Mouse (Mus musculus) heart, postnatal 10 days (tissue): ENCODE results near the gene Macrod1. TPM values are rescaled to one million over a fixed set of nuclear protein-coding genes. Genes with fewer than 3 reads are reported as not detected.

ENCODE experiments used
- DNase-seq, 2 experiments: peaks; one replicate each; pipeline ENCODE4 v3.0.0; 2021
- intact Hi-C: fragments of 180-260 bp; cut with DNase I; formaldehyde crosslinking; loops from one replicate; pipeline ENCODE4 v1.15.1; 2025
- total RNA-seq, 2 experiments: library from RNA; stranded (reverse); gene quantifications; 2 replicates each; pipeline ENCODE4 v1.2.3; 2021

Gene Macrod1
- total RNA-seq, 2 experiments from 2014 or later, result 168 to 172 TPM

- peak in 1 of 2 experiments; percentile 47 for DNase-seq
- intact Hi-C loops, result no loop called here
Measured at GRCm38 (mm10) chr19:7108114-7108905, 51.7 kb downstream of the Macrod1 start.

- DNase-seq, result no peak
- intact Hi-C loops, result no loop called here
Measured at GRCm38 (mm10) chr19:7110097-7110496, 53.5 kb downstream of the Macrod1 start.

GRCm38 (mm10) chr19:7110875-7111274 is 54.3 kb downstream of the Macrod1 start:
- intact Hi-C loops, result no loop called here
- no peak for DNase-seq

GRCm38 (mm10) chr19:7111309-7111708 is 54.7 kb downstream of the Macrod1 start:
- DNase-seq, result no peak
- intact Hi-C loops, result no loop called here

GRCm38 (mm10) chr19:7111710-7112109 is 55.1 kb downstream of the Macrod1 start:
- intact Hi-C loops, result no loop called here
- DNase-seq, result no peak

GRCm38 (mm10) chr19:7112628-7113027 is 56.0 kb downstream of the Macrod1 start:
- no peak for DNase-seq
- intact Hi-C loops, result no loop called here

- intact Hi-C loops, result no loop called here
- DNase-seq, result no peak
Measured at GRCm38 (mm10) chr19:7113574-7113973, 57.0 kb downstream of the Macrod1 start.

- no peak for DNase-seq
- intact Hi-C loops, result no loop called here
Measured at GRCm38 (mm10) chr19:7116038-7116731, 59.6 kb downstream of the Macrod1 start.

GRCm38 (mm10) chr19:7117141-7117540 is 60.5 kb downstream of the Macrod1 start:
- intact Hi-C loops, result no loop called here
- no peak for DNase-seq

- no peak for DNase-seq
Measured at GRCm38 (mm10) chr19:7117653-7118307, 61.2 kb downstream of the Macrod1 start.

GRCm38 (mm10) chr19:7121252-7121651 is 64.6 kb downstream of the Macrod1 start:
- no peak for DNase-seq
- intact Hi-C loops, result no loop called here

More at GRCm38 (mm10) chr19:7117653-7118307, 61.2 kb downstream of the Macrod1 start:
- intact Hi-C loops, result no loop called here

GRCm38 (mm10) chr19:7122277-7122676 is 65.7 kb downstream of the Macrod1 start:
- peak; percentile 79 to 86 for DNase-seq
- intact Hi-C loops, result no loop called here

- intact Hi-C loops, result no loop called here
- DNase-seq, result peak in 1 of 2 experiments; percentile 46
Measured at GRCm38 (mm10) chr19:7122698-7123306, 66.2 kb downstream of the Macrod1 start.

GRCm38 (mm10) chr19:7125526-7126156 is 69.0 kb downstream of the Macrod1 start:
- no peak for DNase-seq
- intact Hi-C loops, result no loop called here

- intact Hi-C loops, result no loop called here
- DNase-seq, result no peak
Measured at GRCm38 (mm10) chr19:7126209-7126608, 69.6 kb downstream of the Macrod1 start.

- DNase-seq, result no peak
- intact Hi-C loops, result no loop called here
Measured at GRCm38 (mm10) chr19:7126933-7127332, 70.3 kb downstream of the Macrod1 start.

GRCm38 (mm10) chr19:7128551-7129475 is 72.2 kb downstream of the Macrod1 start:
- intact Hi-C loops, result no loop called here
- no peak for DNase-seq

GRCm38 (mm10) chr19:7130317-7130716 is 73.7 kb downstream of the Macrod1 start:
- intact Hi-C loops, result no loop called here
- DNase-seq, result no peak

- no peak for DNase-seq
- intact Hi-C loops, result no loop called here
Measured at GRCm38 (mm10) chr19:7133436-7133835, 76.8 kb downstream of the Macrod1 start.
